Mouse (Mus musculus) neural tube, embryonic 11.5 days (tissue): ENCODE measurements around the gene Fosb. TPM values are rescaled to one million over a fixed set of nuclear protein-coding genes. Genes with fewer than 3 reads are reported as not detected.

ENCODE experiments used
- ATAC-seq: fragments of 200-750 bp; cut with Nextera tagmentation; 2 replicates; pipeline ENCODE4 v1.8.0; 2017; ENCODE audit warnings: moderate number of reproducible peaks, mild to moderate bottlenecking, moderate TSS enrichment, moderate library complexity; ENCODE audit not compliant: insufficient read depth, low FRiP score, low TSS enrichment
- DNase-seq: peaks from one replicate; pipeline ENCODE4 v3.0.0-alpha.2; 2015; ENCODE audit warnings: low spot score
- H3K27ac ChIP-seq: fragments of 300-500 bp; sonication (generic); 2 replicates; pipeline ENCODE4 v1.5.1; 2014; ENCODE audit warnings: low read depth, mild to moderate bottlenecking, low read length
- H3K27me3 ChIP-seq: fragments of 300-500 bp; sonication (generic); 2 replicates; pipeline ENCODE4 v1.6.1; 2014; ENCODE audit warnings: mild to moderate bottlenecking, low read length, mixed read lengths; ENCODE audit not compliant: control insufficient read depth, insufficient read depth
- H3K36me3 ChIP-seq: fragments of 300-500 bp; sonication (generic); 2 replicates; pipeline ENCODE4 v1.6.1; 2014; ENCODE audit warnings: mild to moderate bottlenecking, low read length, moderate library complexity, mixed read lengths; ENCODE audit not compliant: control insufficient read depth, insufficient read depth
- H3K4me1 ChIP-seq: fragments of 300-500 bp; sonication (generic); 2 replicates; pipeline ENCODE4 v1.6.1; 2014; ENCODE audit warnings: low read length, mixed read lengths; ENCODE audit not compliant: control insufficient read depth, insufficient read depth
- H3K4me2 ChIP-seq: fragments of 300-500 bp; sonication (generic); 2 replicates; pipeline ENCODE4 v1.6.1; 2014; ENCODE audit warnings: low read depth, mild to moderate bottlenecking, moderate library complexity
- H3K4me3 ChIP-seq: fragments of 300-500 bp; sonication (generic); 2 replicates; pipeline ENCODE4 v1.5.1; 2014; ENCODE audit warnings: low read depth, low read length
- H3K9ac ChIP-seq: fragments of 300-500 bp; sonication (generic); 2 replicates; pipeline ENCODE4 v1.6.1; 2014; ENCODE audit warnings: mild to moderate bottlenecking, low read length
- H3K9me3 ChIP-seq: fragments of 300-500 bp; sonication (generic); 2 replicates; pipeline ENCODE4 v1.6.1; 2016; ENCODE audit warnings: low read length; ENCODE audit not compliant: control insufficient read depth
- WGBS: fragments of 180-500 bp; shearing (Covaris S2); extraction: QIAGEN DNeasy Blood & Tissue Kit; methylation state at CpG from one replicate; pipeline ENCODE4 v1.1.7; 2014; 5-methylcytosine and 5-hydroxymethylcytosine counted together
- polyA plus RNA-seq: library from polyadenylated mRNA; unstranded; fragments of >200 nt; fragmentation: Nextera tagmentation; extraction: Ambion mirVana; gene quantifications from 2 replicates; pipeline ENCODE4 v1.2.1, GENCODE M21; 2014

Gene Fosb
- polyA plus RNA-seq, 1 experiment from 2014 or later, result not detected

DNA sequence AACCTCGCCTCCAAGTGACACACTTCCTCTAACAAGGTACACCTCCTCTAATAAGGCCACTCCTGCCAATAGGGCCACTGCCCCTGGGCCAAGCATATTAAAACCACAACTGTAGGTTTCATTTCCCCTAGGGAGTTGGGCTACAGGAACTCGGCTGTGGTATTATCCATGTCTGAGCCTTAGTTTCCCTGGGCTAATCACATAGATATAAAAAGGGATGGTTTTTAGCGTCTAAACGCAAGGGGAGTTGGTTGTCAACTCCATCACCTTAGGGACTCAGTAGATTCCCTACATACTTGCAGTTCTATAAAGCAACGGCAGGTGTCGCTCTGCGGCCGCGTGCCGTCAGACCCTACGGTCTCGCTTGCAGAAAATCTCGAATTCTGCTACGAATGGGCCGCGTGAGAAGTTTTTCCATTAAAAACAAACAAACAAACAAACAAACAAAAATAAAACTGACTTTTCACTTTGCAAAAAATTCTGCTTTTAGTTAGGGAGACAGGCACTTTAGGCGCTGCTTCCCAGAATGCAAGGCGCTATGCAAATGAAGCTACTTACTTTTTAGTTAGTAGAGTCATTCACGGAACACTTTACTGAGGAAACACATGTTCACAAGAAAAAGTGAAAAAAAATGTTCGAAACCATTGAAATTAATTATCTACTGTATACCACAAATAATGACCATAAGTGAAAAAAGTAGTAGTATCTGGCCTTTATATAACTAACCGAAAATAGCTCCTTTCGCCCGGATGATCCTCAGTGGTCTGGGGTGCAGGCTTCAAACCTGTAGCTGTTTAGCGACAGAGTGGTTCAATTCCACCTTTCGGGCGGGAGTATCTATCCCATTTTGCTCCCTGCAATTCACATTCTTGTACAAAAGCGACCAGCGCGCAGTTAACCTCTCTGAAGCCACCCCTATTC is 9.1 kb downstream of the Fosb start:
- H3K4me1 ChIP-seq, result peaks cover 10% of the 10 kb centered on the region; the same call in 1 of the 2 replicates
- WGBS, result under 1% methylated on average over 29 of the region's 29 CpGs
- DNase-seq (peak; percentile 80), ATAC-seq (peak; percentile 83; the same call in 1 of the 2 replicates)
- H3K27ac ChIP-seq, result no peak overlapping the region
- peaks cover 42% of the 10 kb centered on the region for H3K27me3 ChIP-seq
- no peak overlapping the region for H3K9ac ChIP-seq
- H3K4me2 ChIP-seq, result peak overlapping the region; percentile 35
- peak overlapping the region; percentile 19 for H3K4me3 ChIP-seq
- 0 out of 2 replicates have a peak, but pooled peaks cover 2% of the 10 kb centered on the region for H3K9me3 ChIP-seq
- H3K36me3 ChIP-seq, result no peaks in the 10 kb centered on the region

DNA sequence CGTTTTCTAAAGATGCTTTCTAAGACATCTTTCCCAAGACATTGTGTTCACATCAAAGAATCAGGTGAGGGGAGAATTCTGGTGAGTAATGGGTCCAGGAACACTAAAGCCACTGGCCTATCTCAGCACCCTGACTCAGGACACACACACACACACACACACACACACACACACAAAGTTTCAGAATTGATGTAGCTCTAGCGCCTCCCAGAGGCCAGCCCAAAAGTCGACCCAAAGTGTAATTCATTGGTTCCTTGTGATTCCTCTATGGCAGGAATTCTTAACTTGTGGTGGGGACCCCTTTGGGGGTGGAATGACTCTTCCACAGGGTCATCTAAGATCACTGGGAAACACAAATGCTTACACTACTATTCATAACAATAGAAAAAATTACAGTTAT is 10.7 kb downstream of the Fosb start:
- ATAC-seq (no peak), DNase-seq (peak; percentile 66)
- Histone ChIP-seq H3K9ac (no peak overlapping the region), H3K4me1 (peaks cover 6% of the 10 kb centered on the region; the same call in 1 of the 2 replicates), H3K9me3 (0 out of 2 replicates have a peak, but pooled peaks cover 2% of the 10 kb centered on the region), H3K4me3 (no peak overlapping the region), H3K36me3 (no peaks in the 10 kb centered on the region; the same call in 1 of the 2 replicates), H3K27me3 (peaks cover 27% of the 10 kb centered on the region), H3K27ac (no peak overlapping the region), H3K4me2 (no peak overlapping the region)
- WGBS, result 20% methylated on average over 3 of the region's 3 CpGs

DNA sequence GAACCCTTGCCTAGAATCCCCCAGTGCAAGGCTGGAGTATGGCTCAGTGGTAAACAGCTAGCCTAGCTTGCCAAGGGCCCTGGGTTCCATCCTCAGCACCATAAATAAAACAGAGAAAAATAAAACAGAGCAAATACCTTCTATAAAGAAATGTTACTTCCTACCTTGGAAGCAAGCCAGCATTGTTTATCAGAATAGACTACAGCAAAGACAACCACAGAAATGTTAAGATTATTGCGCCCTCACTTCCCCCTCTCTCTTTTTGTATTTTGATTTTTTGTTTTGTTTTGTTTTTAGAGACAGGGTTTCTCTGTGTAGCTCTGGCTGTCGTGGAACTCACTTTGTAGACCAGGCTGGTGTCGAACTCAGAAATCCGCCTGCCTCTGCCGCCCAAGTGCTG is 12.1 kb downstream of the Fosb start:
- Histone ChIP-seq H3K4me1 (peaks cover 6% of the 10 kb centered on the region; the same call in 1 of the 2 replicates), H3K4me3 (no peak overlapping the region), H3K36me3 (no peaks in the 10 kb centered on the region; the same call in 1 of the 2 replicates), H3K27ac (no peak overlapping the region), H3K9ac (no peak overlapping the region), H3K9me3 (0 out of 2 replicates have a peak, but pooled peaks cover 2% of the 10 kb centered on the region), H3K4me2 (no peak overlapping the region), H3K27me3 (peaks cover 14% of the 10 kb centered on the region)
- WGBS, result 92% methylated on average over 5 of the region's 5 CpGs
- ATAC-seq (no peak), DNase-seq (no peak)

DNA sequence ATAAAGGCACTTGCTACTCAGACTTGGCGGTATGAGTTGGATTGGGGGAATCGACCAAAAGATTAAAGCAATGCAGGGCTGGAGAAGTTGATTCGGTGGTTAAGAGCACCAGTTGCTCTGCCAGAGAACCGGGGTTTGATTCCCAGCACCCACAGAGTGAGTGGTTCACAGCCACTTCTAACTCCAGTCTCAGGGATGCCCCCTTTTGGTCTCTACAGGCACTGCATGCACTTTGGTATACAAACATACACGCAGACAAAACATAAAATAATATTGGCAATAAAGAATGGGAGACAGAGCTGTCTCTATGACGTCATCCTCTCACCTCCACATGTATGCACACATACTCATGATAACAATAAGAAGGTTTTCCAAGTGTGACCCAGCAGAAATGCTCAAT is 12.8 kb downstream of the Fosb start:
- Histone ChIP-seq H3K9ac (no peak overlapping the region), H3K9me3 (0 out of 2 replicates have a peak, but pooled peaks cover 2% of the 10 kb centered on the region), H3K4me2 (no peak overlapping the region), H3K36me3 (no peaks in the 10 kb centered on the region; the same call in 1 of the 2 replicates), H3K4me1 (peaks cover 6% of the 10 kb centered on the region; the same call in 1 of the 2 replicates), H3K4me3 (no peak overlapping the region), H3K27ac (no peak overlapping the region), H3K27me3 (peaks cover 6% of the 10 kb centered on the region)
- DNase-seq (no peak), ATAC-seq (no peak)
- 86% methylated on average over 6 of the region's 6 CpGs for WGBS

DNA sequence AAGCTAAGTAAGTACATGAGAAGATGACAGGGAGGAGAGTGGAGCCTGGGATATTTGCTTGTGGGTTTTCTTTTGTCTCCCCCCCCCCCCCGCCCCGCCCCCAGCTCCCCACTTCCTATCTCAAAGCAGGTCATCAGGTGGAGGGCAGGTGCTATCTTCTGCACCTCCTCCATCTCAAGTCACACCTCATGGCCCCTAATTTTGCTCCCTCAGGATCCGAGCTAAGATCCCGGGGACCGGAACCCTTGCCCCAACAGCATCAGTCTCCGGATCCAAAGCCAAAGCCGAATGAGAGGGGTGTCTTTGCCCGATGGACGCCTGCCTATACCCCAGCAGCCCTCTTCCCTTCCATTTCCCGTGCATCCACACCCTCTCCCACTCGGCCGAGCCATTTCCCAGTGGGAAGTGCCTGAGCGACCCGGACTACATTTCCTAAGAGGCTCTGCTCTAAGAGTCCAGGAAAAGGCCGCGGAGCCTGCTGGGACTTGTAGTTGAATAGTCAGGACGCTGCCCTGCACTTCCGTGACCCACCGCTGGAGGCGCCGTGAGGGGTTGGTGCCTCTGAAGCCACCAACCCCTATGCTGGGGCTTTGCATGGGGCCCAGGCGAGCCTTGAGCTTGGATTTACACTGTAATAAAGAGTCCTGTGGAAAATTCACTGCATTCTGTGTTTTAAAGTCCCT is 14.2 kb downstream of the Fosb start:
- 0 out of 2 replicates have a peak, but pooled peaks cover 2% of the 10 kb centered on the region for H3K9me3 ChIP-seq
- H3K9ac ChIP-seq, result no peak overlapping the region
- peaks cover 11% of the 10 kb centered on the region for H3K4me1 ChIP-seq
- DNase-seq (peak; percentile 94), ATAC-seq (peak; percentile 56)
- H3K27ac ChIP-seq, result no peak overlapping the region
- peak overlapping the region; percentile 38 for H3K4me2 ChIP-seq
- no peak overlapping the region for H3K4me3 ChIP-seq
- no peaks in the 10 kb centered on the region; the same call in 1 of the 2 replicates for H3K36me3 ChIP-seq
- H3K27me3 ChIP-seq, result no peaks in the 10 kb centered on the region
- 15% methylated on average over 21 of the region's 22 CpGs for WGBS

DNA sequence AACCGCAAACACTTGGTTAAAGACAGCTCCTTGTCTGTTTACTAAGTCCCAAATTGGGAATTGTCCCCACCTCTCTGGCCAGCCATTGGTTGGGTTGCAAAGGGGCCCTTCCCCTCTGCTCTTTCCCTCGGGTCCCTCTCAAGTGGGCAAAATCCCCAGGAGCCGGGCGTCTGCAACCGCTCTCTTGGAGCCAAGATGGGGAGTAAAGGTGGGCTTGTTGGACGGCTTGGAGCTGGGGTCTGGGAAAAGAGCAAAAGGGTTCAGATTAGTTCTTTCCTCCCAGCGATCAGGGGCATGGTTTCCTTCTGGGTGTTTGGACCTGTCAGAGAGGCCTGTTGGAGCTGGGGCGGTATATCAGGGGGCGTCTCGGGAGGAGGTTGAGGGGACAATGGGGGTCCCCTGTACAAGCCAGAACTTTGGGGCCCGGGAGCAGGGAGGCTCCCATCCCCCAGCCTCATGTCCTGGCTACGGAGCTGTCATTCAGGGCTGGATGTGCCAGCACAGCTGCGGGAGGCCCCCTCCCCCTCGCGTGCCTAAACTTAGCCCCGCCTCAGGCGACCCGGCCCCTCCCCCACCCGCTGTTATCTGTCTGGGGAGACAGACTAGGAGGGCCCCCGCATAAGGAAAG is 18.8 kb downstream of the Fosb start:
- Histone ChIP-seq H3K27me3 (no peaks in the 10 kb centered on the region), H3K9ac (peak overlapping the region; percentile 41), H3K4me2 (peak overlapping the region; percentile 43), H3K9me3 (0 out of 2 replicates have a peak, but pooled peaks cover 2% of the 10 kb centered on the region), H3K4me1 (peaks cover 12% of the 10 kb centered on the region), H3K36me3 (peaks cover 3% of the 10 kb centered on the region; the same call in 1 of the 2 replicates), H3K27ac (peak overlapping the region; percentile 7; the same call in 1 of the 2 replicates), H3K4me3 (peak overlapping the region; percentile 15; the same call in 1 of the 2 replicates)
- DNase-seq (peak; percentile 50), ATAC-seq (no peak; the same call in 1 of the 2 replicates)
- WGBS, result 0% methylated on average over 16 of the region's 20 CpGs

DNA sequence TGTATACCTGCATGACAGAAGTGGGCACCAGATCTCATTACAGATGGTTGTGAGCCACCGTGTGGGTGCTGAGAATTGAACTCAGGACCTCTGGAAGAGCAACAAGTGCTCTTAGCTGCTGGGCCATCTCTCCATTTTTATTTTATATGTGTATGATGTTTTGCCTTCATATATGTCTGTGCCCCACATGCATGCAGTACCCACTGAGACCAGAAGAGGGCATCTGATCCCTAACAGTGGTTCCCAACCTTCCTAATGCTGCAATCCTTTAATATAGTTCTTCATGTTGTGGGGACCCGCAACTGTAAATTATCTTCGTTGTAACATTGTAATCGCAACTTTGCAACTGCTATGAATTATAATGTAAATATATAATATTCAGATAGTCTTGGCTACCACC is 25.1 kb downstream of the Fosb start:
- ATAC-seq (no peak), DNase-seq (peak; percentile 66)
- peaks cover 16% of the 10 kb centered on the region for H3K27me3 ChIP-seq
- WGBS, result 29% methylated on average over 4 of the region's 4 CpGs
- no peaks in the 10 kb centered on the region for H3K9me3 ChIP-seq
- H3K36me3 ChIP-seq, result peaks cover 3% of the 10 kb centered on the region; the same call in 1 of the 2 replicates
- 0 out of 2 replicates have a peak, but pooled peaks cover 2% of the 10 kb centered on the region for H3K4me1 ChIP-seq
- no peak overlapping the region for H3K9ac ChIP-seq
- H3K27ac ChIP-seq, result no peak overlapping the region
- H3K4me3 ChIP-seq, result no peak overlapping the region
- H3K4me2 ChIP-seq, result no peak overlapping the region

DNA sequence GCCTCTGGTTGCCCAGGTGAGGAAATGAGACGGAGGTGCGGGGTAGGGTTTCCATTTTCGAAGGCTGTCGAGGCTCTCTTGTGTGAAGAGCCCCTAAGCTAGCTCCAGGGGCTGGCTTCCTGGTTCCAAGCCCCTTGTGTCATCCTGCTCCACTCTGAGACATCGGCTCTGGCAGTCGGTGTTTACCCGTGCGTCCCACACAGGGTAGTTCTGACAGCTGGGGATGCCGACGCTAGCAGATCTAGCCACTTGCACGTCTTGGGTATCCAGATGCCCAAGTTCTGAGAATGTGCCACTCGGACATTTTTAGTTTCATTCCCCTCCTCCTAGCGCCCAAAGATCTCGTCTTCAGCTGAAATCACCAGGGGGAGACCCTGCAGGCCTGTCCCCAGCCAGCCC is 26.4 kb downstream of the Fosb start:
- DNase-seq (no peak), ATAC-seq (no peak)
- Histone ChIP-seq H3K27ac (no peak overlapping the region), H3K4me2 (peak overlapping the region; percentile 62), H3K4me1 (0 out of 2 replicates have a peak, but pooled peaks cover 2% of the 10 kb centered on the region), H3K36me3 (peaks cover 2% of the 10 kb centered on the region; the same call in 1 of the 2 replicates), H3K27me3 (peaks cover 30% of the 10 kb centered on the region), H3K9me3 (no peaks in the 10 kb centered on the region), H3K4me3 (peak overlapping the region; percentile 51), H3K9ac (peak overlapping the region; percentile 73)
- WGBS, result 39% methylated on average over 14 of the region's 14 CpGs
